Mouse (Mus musculus) spleen, adult 2 months (tissue): ENCODE measurements around the gene Clec3b.

Experiments used
- CTCF ChIP-seq: fragments of 200-500 bp; IDR thresholded peaks from 2 replicates; pipeline ENCODE4 v1.5.1; 2011; ENCODE audit warnings: mild to moderate bottlenecking, inconsistent platforms; ENCODE audit not compliant: insufficient read depth, insufficient read length, insufficient replicate concordance; ENCODE audit errors: extremely low read depth
- POLR2A ChIP-seq: fragments of 200-500 bp; IDR thresholded peaks from 2 replicates; pipeline ENCODE4 v1.6.1; 2011; ENCODE audit warnings: low read depth, low read length, inconsistent platforms

- TF ChIP-seq POLR2A = no peak
- no peak for TF ChIP-seq CTCF
These were observed at the start of gene Clec3b for GRCm38 (mm10) chr9:123150241-123151020.
